9 mouse cellular contexts compared by ENCODE assay signal in the genomic region with DNA sequence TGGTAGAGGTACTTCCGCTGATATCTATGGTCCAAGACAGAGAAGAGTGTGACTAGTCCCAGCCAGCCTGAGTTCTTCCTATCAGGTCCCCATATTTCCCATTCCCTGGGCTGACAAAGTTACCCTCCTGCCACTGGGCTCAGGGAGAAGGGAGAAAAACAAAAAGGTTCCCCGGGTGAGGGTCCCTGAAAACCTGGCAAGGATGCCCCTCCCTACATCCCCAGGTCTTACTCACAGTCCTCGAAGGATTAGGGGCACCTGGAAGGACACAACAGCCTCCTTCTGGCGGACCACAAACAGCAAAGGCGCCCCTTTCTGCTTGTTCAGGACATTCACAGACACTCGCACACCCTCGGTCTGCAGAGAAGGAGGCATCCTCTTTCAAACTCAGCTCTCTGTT. TPM values are rescaled to one million over a fixed set of nuclear protein-coding genes. Genes with fewer than 3 reads are reported as not detected.
DNase-seq lines count a peak whose midpoint lies in the region; ATAC-seq and TF ChIP-seq lines count a peak whose summit lies in the region.
"Had no signal": no experiment of that assay in that cellular context is flagged by ENCODE, and none has a peak within 500 bp of the region (broad histone marks: within the 10 kb centered on the region; RNA-seq: fewer than 3 reads in every experiment).

No protein-coding gene starts in this region.

- 81% methylated on average over 7 of the region's 7 CpGs for WGBS in kidney, embryonic 14.5 days
- WGBS in embryonic facial prominence, embryonic 10.5 days: 81% methylated on average over 7 of the region's 7 CpGs
- WGBS in limb, embryonic 15.5 days: 82% methylated on average over 7 of the region's 7 CpGs

- H3K4me1 ChIP-seq in kidney, embryonic 14.5 days (ENCODE audit: control insufficient read depth, insufficient read depth, low read length): peaks cover 12% of the 10 kb centered on the region; the same call in 1 of the 2 replicates
- peaks cover 33% of the 10 kb centered on the region for H3K4me1 ChIP-seq in G1E (ENCODE audit: insufficient read depth, low read depth, low read length)
- H3K4me1 ChIP-seq in embryonic facial prominence, embryonic 10.5 days: peaks cover 32% of the 10 kb centered on the region
- peaks cover 29% of the 10 kb centered on the region for H3K4me1 ChIP-seq in limb, embryonic 15.5 days

- peak overlapping the region; percentile 87; the same call in 1 of the 2 replicates for H3K4me2 ChIP-seq in kidney, embryonic 14.5 days (replicated peaks; ENCODE audit: low read depth, low read length)
- peak overlapping the region; percentile 77; the same call in 1 of the 2 replicates for H3K4me2 ChIP-seq in limb, embryonic 15.5 days

- ATAC-seq in kidney, embryonic 14.5 days (ENCODE audit: low FRiP score, low TSS enrichment): no peak
- no peak for ATAC-seq in G1E (ENCODE audit: extremely low read depth, insufficient number of reproducible peaks, low FRiP score, poor library complexity, severe bottlenecking)
- ATAC-seq in limb, embryonic 15.5 days (ENCODE audit: insufficient number of reproducible peaks, low FRiP score, low TSS enrichment, low read depth): no peak
- ATAC-seq: Patski had no signal

- H3K9me3 ChIP-seq in kidney, embryonic 14.5 days (ENCODE audit: control insufficient read depth, low read length): no peaks in the 10 kb centered on the region
- H3K9me3 ChIP-seq in G1E (replicated peaks): no peaks in the 10 kb centered on the region
- H3K9me3 ChIP-seq in embryonic facial prominence, embryonic 10.5 days: no peaks in the 10 kb centered on the region
- H3K9me3 ChIP-seq in limb, embryonic 15.5 days: no peaks in the 10 kb centered on the region

- peak overlapping the region; percentile 36; the same call in 1 of the 2 replicates for H3K9ac ChIP-seq in kidney, embryonic 14.5 days (ENCODE audit: low read depth, low read length)
- 0 out of 2 replicates have a peak overlapping the region, but pooled peaks have one; percentile 14 for H3K9ac ChIP-seq in limb, embryonic 15.5 days

- H3K27ac ChIP-seq in kidney, embryonic 14.5 days (ENCODE audit: low read depth, low read length): no peak overlapping the region
- no peak overlapping the region for H3K27ac ChIP-seq in embryonic facial prominence, embryonic 10.5 days (replicated peaks)
- H3K27ac ChIP-seq in limb, embryonic 15.5 days: no peak overlapping the region

- H3K27me3 ChIP-seq in kidney, embryonic 14.5 days (ENCODE audit: control insufficient read depth, insufficient read depth, low read length): no peaks in the 10 kb centered on the region
- no peaks in the 10 kb centered on the region for H3K27me3 ChIP-seq in G1E (ENCODE audit: insufficient read depth, low read length)
- H3K27me3 ChIP-seq in embryonic facial prominence, embryonic 10.5 days (replicated peaks; ENCODE audit: low read depth, poor library complexity, severe bottlenecking): no peaks in the 10 kb centered on the region
- no peaks in the 10 kb centered on the region for H3K27me3 ChIP-seq in limb, embryonic 15.5 days
- H3K27me3 ChIP-seq: Patski had no signal

- DNase-seq in kidney, postnatal 10 days: no peak
- no peak for DNase-seq in G1E (ENCODE audit: low spot score)
- DNase-seq in embryonic facial prominence, embryonic 10.5 days (ENCODE audit: low spot score): no peak
- DNase-seq in embryo, embryonic 10 days (ENCODE audit: low spot score): no peak
- DNase-seq in testis, postnatal 10 days (ENCODE audit: low spot score): no peak
- DNase-seq in cerebellum, postnatal 4 days (ENCODE audit: low spot score in 2 of 2): no peak

- peaks cover 44% of the 10 kb centered on the region for H3K36me3 ChIP-seq in kidney, embryonic 14.5 days (ENCODE audit: control insufficient read depth, insufficient read depth, low read length)
- peaks cover 60% of the 10 kb centered on the region for H3K36me3 ChIP-seq in G1E (replicated peaks)
- peaks cover 52% of the 10 kb centered on the region for H3K36me3 ChIP-seq in embryonic facial prominence, embryonic 10.5 days (replicated peaks)
- peaks cover 41% of the 10 kb centered on the region for H3K36me3 ChIP-seq in limb, embryonic 15.5 days

- H3K4me3 ChIP-seq in kidney, embryonic 14.5 days (ENCODE audit: low read length): no peak overlapping the region
- peak overlapping the region; percentile 10; the same call in 1 of the 2 replicates for H3K4me3 ChIP-seq in G1E (ENCODE audit: low read depth, low read length)
- H3K4me3 ChIP-seq in embryonic facial prominence, embryonic 10.5 days: peak overlapping the region; percentile 95; the same call in 1 of the 2 replicates
- peak overlapping the region; percentile 87; the same call in 1 of the 2 replicates for H3K4me3 ChIP-seq in limb, embryonic 15.5 days

- TF ChIP-seq CTCF in G1E (IDR thresholded peaks at IDR 0.05; ENCODE audit: low read depth, low read length): no peak

RNA-seq across cellular contexts. Expression of a gene that starts 2.2 kb away (rescaled TPM):
- 26.8 and 42.3 TPM in 2 replicates for polyA plus RNA-seq in kidney, embryonic 14.5 days (2014; fragmentation: Nextera tagmentation; extraction: Ambion mirVana)
- total RNA-seq in G1E (2014; fragmentation: Nextera tagmentation) (54.4 and 78.3 TPM in 2 replicates), G1E (2017) (14.6 and 17.7 TPM in 2 replicates)
- polyA plus RNA-seq in G1E (2012): 25.7 and 26.4 TPM in 2 replicates
- 24.7 and 27.4 TPM in 2 replicates for polyA plus RNA-seq in embryonic facial prominence, embryonic 10.5 days (2016; fragmentation: Nextera tagmentation; extraction: Ambion mirVana)
- polyA plus RNA-seq in limb, embryonic 15.5 days (2015; fragmentation: Nextera tagmentation; extraction: Ambion mirVana): 50.6 and 66.1 TPM in 2 replicates

RNA-seq across cellular contexts. Expression of a gene that starts 17.0 kb away (rescaled TPM):
- polyA plus RNA-seq in kidney, embryonic 14.5 days (2014; fragmentation: Nextera tagmentation; extraction: Ambion mirVana): 31.5 and 35.9 TPM in 2 replicates
- not detected in 2 replicates for total RNA-seq in G1E (2014; fragmentation: Nextera tagmentation)
- total RNA-seq in G1E (2017): 0.38 TPM in 1 of 2 replicates, not detected in the other
- 0.03 and 0.07 TPM in 2 replicates for polyA plus RNA-seq in G1E (2012)
- polyA plus RNA-seq in embryonic facial prominence, embryonic 10.5 days (2016; fragmentation: Nextera tagmentation; extraction: Ambion mirVana): 12.4 and 15.1 TPM in 2 replicates
- 26.6 and 33.1 TPM in 2 replicates for polyA plus RNA-seq in limb, embryonic 15.5 days (2015; fragmentation: Nextera tagmentation; extraction: Ambion mirVana)

RNA-seq across cellular contexts. Expression of a gene that starts 46.2 kb away (rescaled TPM):
- polyA plus RNA-seq in kidney, embryonic 14.5 days (2014; fragmentation: Nextera tagmentation; extraction: Ambion mirVana): 54.0 and 74.3 TPM in 2 replicates
- total RNA-seq in G1E (2014; fragmentation: Nextera tagmentation): 33.5 and 42.4 TPM in 2 replicates
- 22.4 and 31.7 TPM in 2 replicates for total RNA-seq in G1E (2017)
- 11.2 and 16.7 TPM in 2 replicates for polyA plus RNA-seq in G1E (2012)
- polyA plus RNA-seq in embryonic facial prominence, embryonic 10.5 days (2016; fragmentation: Nextera tagmentation; extraction: Ambion mirVana): 61.5 and 66.8 TPM in 2 replicates
- polyA plus RNA-seq in limb, embryonic 15.5 days (2015; fragmentation: Nextera tagmentation; extraction: Ambion mirVana): 44.2 and 49.4 TPM in 2 replicates

RNA-seq across cellular contexts. Expression of a gene that starts 46.6 kb away (rescaled TPM):
- 7.8 and 16.2 TPM in 2 replicates for polyA plus RNA-seq in kidney, embryonic 14.5 days (2014; fragmentation: Nextera tagmentation; extraction: Ambion mirVana)
- total RNA-seq in G1E (2014; fragmentation: Nextera tagmentation) (7.1 and 7.3 TPM in 2 replicates), G1E (2017) (11.8 and 19.1 TPM in 2 replicates)
- 5.3 and 6.3 TPM in 2 replicates for polyA plus RNA-seq in G1E (2012)
- polyA plus RNA-seq in embryonic facial prominence, embryonic 10.5 days (2016; fragmentation: Nextera tagmentation; extraction: Ambion mirVana): 18.9 and 21.2 TPM in 2 replicates
- 22.9 and 24.5 TPM in 2 replicates for polyA plus RNA-seq in limb, embryonic 15.5 days (2015; fragmentation: Nextera tagmentation; extraction: Ambion mirVana)

RNA-seq across cellular contexts. Expression of a gene that starts 59.6 kb away (rescaled TPM):
- 125 and 177 TPM in 2 replicates for polyA plus RNA-seq in kidney, embryonic 14.5 days (2014; fragmentation: Nextera tagmentation; extraction: Ambion mirVana)
- total RNA-seq in G1E (2014; fragmentation: Nextera tagmentation) (61.1 and 65.5 TPM in 2 replicates), G1E (2017) (96.7 and 134 TPM in 2 replicates)
- 126 and 154 TPM in 2 replicates for polyA plus RNA-seq in G1E (2012)
- 261 and 262 TPM in 2 replicates for polyA plus RNA-seq in embryonic facial prominence, embryonic 10.5 days (2016; fragmentation: Nextera tagmentation; extraction: Ambion mirVana)
- polyA plus RNA-seq in limb, embryonic 15.5 days (2015; fragmentation: Nextera tagmentation; extraction: Ambion mirVana): 182 and 188 TPM in 2 replicates

Comparison
In these comparisons a context has a peak if more than half of its experiments do, and no peak if none do; other contexts are left out.
1. RNA of a gene that starts 17.0 kb away (polyA plus RNA-seq): 31.5 to 35.9 TPM in kidney, embryonic 14.5 days, 26.6 to 33.1 TPM in limb, embryonic 15.5 days and 12.4 to 15.1 TPM in embryonic facial prominence, embryonic 10.5 days; 0.03 to 0.07 TPM in G1E; every median in the first group is over 10 times any median in the second.